Mouse (Mus musculus) limb, embryonic 14.5 days (tissue): ENCODE data around the gene Selenos. TPM values are rescaled to one million over a fixed set of nuclear protein-coding genes. Genes with fewer than 3 reads are reported as not detected.

Experiments used
- ATAC-seq: fragments of 200-750 bp; cut with Nextera tagmentation; 2 replicates; pipeline ENCODE4 v1.8.0; 2017; ENCODE audit warnings: low read depth, moderate number of reproducible peaks, moderate TSS enrichment; ENCODE audit not compliant: low FRiP score
- DNase-seq: peaks from one replicate; pipeline ENCODE4 v3.0.0-alpha.2; 2015; ENCODE audit warnings: low spot score
- H3K27ac ChIP-seq: fragments of 300-500 bp; sonication (generic); replicated peaks from 2 replicates; pipeline ENCODE4 v1.5.1; 2014; ENCODE audit warnings: low read depth, mild to moderate bottlenecking, low read length, moderate library complexity, mixed read lengths
- H3K27me3 ChIP-seq: fragments of 300-500 bp; sonication (generic); 2 replicates; pipeline ENCODE4 v1.6.1; 2014; ENCODE audit warnings: low read length, mixed read lengths; ENCODE audit not compliant: control insufficient read depth, insufficient read depth
- H3K36me3 ChIP-seq: fragments of 300-500 bp; sonication (generic); 2 replicates; pipeline ENCODE4 v1.6.1; 2014; ENCODE audit warnings: mild to moderate bottlenecking, low read length, moderate library complexity, mixed read lengths; ENCODE audit not compliant: control insufficient read depth, insufficient read depth
- H3K4me1 ChIP-seq: fragments of 300-500 bp; sonication (generic); 2 replicates; pipeline ENCODE4 v1.6.1; 2014; ENCODE audit warnings: antibody characterized with exemption, low read length, mixed read lengths; ENCODE audit not compliant: control insufficient read depth, insufficient read depth
- H3K4me2 ChIP-seq: fragments of 300-500 bp; sonication (generic); replicated peaks from 2 replicates; pipeline ENCODE4 v1.6.1; 2014; ENCODE audit warnings: low read depth, mild to moderate bottlenecking, low read length, moderate library complexity; ENCODE audit not compliant: severe bottlenecking
- H3K4me3 ChIP-seq: fragments of 300-500 bp; sonication (generic); replicated peaks from 2 replicates; pipeline ENCODE4 v1.5.1; 2014; ENCODE audit warnings: low read length
- H3K9ac ChIP-seq: fragments of 300-500 bp; sonication (generic); 2 replicates; pipeline ENCODE4 v1.6.1; 2014; ENCODE audit warnings: mild to moderate bottlenecking, low read depth, low read length, moderate library complexity; ENCODE audit not compliant: severe bottlenecking
- H3K9me3 ChIP-seq: fragments of 300-500 bp; sonication (generic); 2 replicates; pipeline ENCODE4 v1.6.1; 2016; ENCODE audit warnings: low read length; ENCODE audit not compliant: control insufficient read depth
- POLR2A ChIP-seq: fragments of 200-500 bp; IDR thresholded peaks from 2 replicates; pipeline ENCODE4 v1.8.0; 2012; ENCODE audit warnings: inconsistent platforms, mild to moderate bottlenecking, moderate library complexity, borderline replicate concordance; ENCODE audit not compliant: insufficient read depth, insufficient read length; ENCODE audit errors: extremely low read depth
- WGBS: fragments of 180-500 bp; shearing (Covaris S2); extraction: QIAGEN DNeasy Blood & Tissue Kit; methylation state at CpG from one replicate; pipeline ENCODE4 v1.1.7; 2014; 5-methylcytosine and 5-hydroxymethylcytosine counted together
- polyA plus RNA-seq, 2 experiments: library from polyadenylated mRNA; depleted of rRNA in 1 of 2; stranded (reverse) in 1 of 2; unstranded in 1 of 2; fragments of >200 nt; fragmentation: Nextera tagmentation in 1 of 2; extraction: Ambion mirVana in 1 of 2; gene quantifications; 2 replicates each; pipeline versions ENCODE4 v1.2.1 to v1.2.3; 2012 to 2014

Selenos gene
- polyA plus RNA-seq (2012; rRNA removed) (110 and 113 TPM in 2 replicates), polyA plus RNA-seq (2014; fragmentation: Nextera tagmentation; extraction: Ambion mirVana) (120 and 139 TPM in 2 replicates)

GRCm38 (mm10) chr7:66079364-66080230, at the start of gene Selenos:
TSS of gene Selenos (plus strand) at chr7:66079649.
- H3K9me3 ChIP-seq: no peaks in the 10 kb centered on the region
- peak; percentile 97 for DNase-seq
- ATAC-seq: peak; percentile 99
- peak; percentile 77; the same call in 1 of the 2 replicates for TF ChIP-seq POLR2A
- no peaks in the 10 kb centered on the region for H3K27me3 ChIP-seq
- peaks cover 45% of the 10 kb centered on the region for H3K36me3 ChIP-seq
- H3K9ac ChIP-seq: peak within 1 kb of the TSS; percentile 86
- peak within 1 kb of the TSS; percentile 72 for H3K4me2 ChIP-seq
- H3K27ac ChIP-seq: peak within 1 kb of the TSS; percentile 81
- under 1% methylated on average over 58 of the region's 65 CpGs for WGBS
- H3K4me3 ChIP-seq: peak within 1 kb of the TSS; percentile 84
- peaks cover 16% of the 10 kb centered on the region for H3K4me1 ChIP-seq

- Histone ChIP-seq H3K9me3 (no peaks in the 10 kb centered on the region), H3K27me3 (peaks cover 4% of the 10 kb centered on the region; the same call in 1 of the 2 replicates), H3K4me1 (peaks cover 28% of the 10 kb centered on the region), H3K36me3 (no peaks in the 10 kb centered on the region), H3K4me3 (no peak overlapping the region), H3K4me2 (no peak overlapping the region), H3K27ac (no peak overlapping the region), H3K9ac (no peak overlapping the region)
- no peak for ATAC-seq
- DNase-seq: no peak
- no peak for TF ChIP-seq POLR2A
- WGBS: 56% methylated on average over 8 of the region's 8 CpGs
Observed at GRCm38 (mm10) chr7:66036809-66037208, 42.6 kb upstream of the Selenos start.

GRCm38 (mm10) chr7:66038261-66038660, 41.2 kb upstream of the Selenos start:
- DNase-seq (no peak), ATAC-seq (no peak)
- Histone ChIP-seq H3K9me3 (no peaks in the 10 kb centered on the region), H3K4me2 (no peak overlapping the region), H3K4me1 (peaks cover 28% of the 10 kb centered on the region), H3K27ac (no peak overlapping the region), H3K36me3 (no peaks in the 10 kb centered on the region), H3K9ac (no peak overlapping the region), H3K27me3 (peaks cover 4% of the 10 kb centered on the region; the same call in 1 of the 2 replicates), H3K4me3 (no peak overlapping the region)
- WGBS: 25% methylated on average over 3 of the region's 3 CpGs
- TF ChIP-seq POLR2A: no peak

GRCm38 (mm10) chr7:66038730-66039129, 40.7 kb upstream of the Selenos start:
- Histone ChIP-seq H3K4me3 (no peak overlapping the region), H3K36me3 (no peaks in the 10 kb centered on the region), H3K27ac (no peak overlapping the region), H3K4me1 (peaks cover 28% of the 10 kb centered on the region), H3K4me2 (peak overlapping the region; percentile 46), H3K9ac (no peak overlapping the region), H3K27me3 (peaks cover 4% of the 10 kb centered on the region; the same call in 1 of the 2 replicates), H3K9me3 (no peaks in the 10 kb centered on the region)
- WGBS: 30% methylated on average over 11 of the region's 11 CpGs
- no peak for TF ChIP-seq POLR2A
- ATAC-seq: no peak
- no peak for DNase-seq

- DNase-seq (no peak), ATAC-seq (no peak)
- peaks cover 37% of the 10 kb centered on the region for H3K4me1 ChIP-seq
- peaks cover 4% of the 10 kb centered on the region; the same call in 1 of the 2 replicates for H3K27me3 ChIP-seq
- no peak for TF ChIP-seq POLR2A
- H3K36me3 ChIP-seq: no peaks in the 10 kb centered on the region
- peak overlapping the region; percentile 46 for H3K4me2 ChIP-seq
- H3K27ac ChIP-seq: no peak overlapping the region
- no peaks in the 10 kb centered on the region for H3K9me3 ChIP-seq
- peak overlapping the region; percentile 26 for H3K4me3 ChIP-seq
- H3K9ac ChIP-seq: no peak overlapping the region
- WGBS: 47% methylated on average over 18 of the region's 18 CpGs
Observed at GRCm38 (mm10) chr7:66040026-66040814, 39.2 kb upstream of the Selenos start.
